Mouse (Mus musculus) midbrain, embryonic 16.5 days (tissue): ENCODE results near the gene Tmem184b. TPM values are rescaled to one million over a fixed set of nuclear protein-coding genes. Genes with fewer than 3 reads are reported as not detected.

Experiments used
- ATAC-seq: fragments of 200-750 bp; cut with Nextera tagmentation; 2 replicates; pipeline ENCODE4 v1.8.0; 2017; ENCODE audit warnings: moderate TSS enrichment
- H3K27ac ChIP-seq: fragments of 300-500 bp; sonication (generic); 2 replicates; pipeline ENCODE4 v1.5.1; 2014; ENCODE audit warnings: mild to moderate bottlenecking, low read length, mixed read lengths
- H3K27me3 ChIP-seq: fragments of 300-500 bp; sonication (generic); 2 replicates; pipeline ENCODE4 v1.6.1; 2014; ENCODE audit warnings: low read depth, low read length, mixed read lengths; ENCODE audit not compliant: control insufficient read depth, insufficient read depth
- H3K36me3 ChIP-seq: fragments of 300-500 bp; sonication (generic); 2 replicates; pipeline ENCODE4 v1.6.1; 2014; ENCODE audit warnings: mild to moderate bottlenecking, low read length, moderate library complexity, mixed read lengths; ENCODE audit not compliant: control insufficient read depth, insufficient read depth
- H3K4me1 ChIP-seq: fragments of 300-500 bp; sonication (generic); 2 replicates; pipeline ENCODE4 v1.6.1; 2014; ENCODE audit warnings: mild to moderate bottlenecking, low read length, mixed read lengths; ENCODE audit not compliant: control insufficient read depth, insufficient read depth
- H3K4me2 ChIP-seq: fragments of 300-500 bp; sonication (generic); 2 replicates; pipeline ENCODE4 v1.6.1; 2014; ENCODE audit warnings: mild to moderate bottlenecking, low read length, mixed read lengths
- H3K4me3 ChIP-seq: fragments of 300-500 bp; sonication (generic); 2 replicates; pipeline ENCODE4 v1.5.1; 2014; ENCODE audit warnings: low read depth, mild to moderate bottlenecking, low read length, moderate library complexity, mixed read lengths
- H3K9ac ChIP-seq: fragments of 300-500 bp; sonication (generic); 2 replicates; pipeline ENCODE4 v1.6.1; 2014; ENCODE audit warnings: low read depth, low read length, mixed read lengths
- H3K9me3 ChIP-seq: fragments of 300-500 bp; sonication (generic); replicated peaks from 2 replicates; pipeline ENCODE4 v1.6.1; 2014; ENCODE audit warnings: mild to moderate bottlenecking, low read length, mixed read lengths; ENCODE audit not compliant: control insufficient read depth, poor library complexity, severe bottlenecking
- WGBS: fragments of 180-500 bp; shearing (Covaris S2); extraction: QIAGEN DNeasy Blood & Tissue Kit; methylation state at CpG from one replicate; pipeline ENCODE4 v1.1.7; 2014; 5-methylcytosine and 5-hydroxymethylcytosine counted together
- polyA plus RNA-seq: library from polyadenylated mRNA; unstranded; fragments of >200 nt; fragmentation: Nextera tagmentation; extraction: Ambion mirVana; gene quantifications from 2 replicates; pipeline ENCODE4 v1.2.1, GENCODE M21; 2015

Gene Tmem184b
- polyA plus RNA-seq, 1 experiment from 2014 or later, result 42.5 TPM

GRCm38 (mm10) chr15:79424602-79425001 lies 21.2 kb upstream of the Tmem184b start:
- Histone ChIP-seq H3K4me2 (no peak overlapping the region), H3K36me3 (peaks cover 63% of the 10 kb centered on the region), H3K9ac (no peak overlapping the region), H3K27me3 (no peaks in the 10 kb centered on the region), H3K9me3 (no peaks in the 10 kb centered on the region), H3K27ac (no peak overlapping the region), H3K4me1 (no peaks in the 10 kb centered on the region), H3K4me3 (no peak overlapping the region)
- no peak for ATAC-seq
- 92% methylated on average over 17 of the region's 17 CpGs for WGBS

DNA sequence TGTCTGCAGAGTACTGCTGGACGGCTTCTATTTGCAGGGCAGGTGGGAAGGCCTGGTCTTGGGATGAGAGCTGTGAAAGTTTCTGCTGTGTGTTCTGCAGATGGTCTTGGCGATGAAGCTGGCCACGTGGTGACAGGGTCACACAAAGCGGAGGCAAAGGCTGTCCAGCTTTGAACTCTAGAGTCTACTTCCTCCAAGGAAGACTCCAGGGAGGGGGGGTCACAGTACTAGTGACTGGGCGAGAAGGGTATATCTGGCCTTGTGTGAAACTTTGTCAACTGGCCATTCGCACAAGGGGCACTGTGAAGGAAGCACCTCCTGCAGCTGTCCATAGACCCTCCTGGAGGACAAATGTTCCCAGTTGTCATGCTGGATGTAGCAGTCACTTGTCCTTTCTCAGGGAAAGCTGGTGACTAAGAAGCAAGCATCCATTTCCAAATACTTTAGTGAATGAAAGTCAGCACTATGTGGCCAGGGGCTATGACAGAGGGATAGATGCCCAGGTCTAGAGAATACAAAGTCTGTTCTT lies 19.4 kb upstream of the Tmem184b start:
- Histone ChIP-seq H3K36me3 (peaks cover 59% of the 10 kb centered on the region), H3K9ac (no peak overlapping the region), H3K27ac (no peak overlapping the region), H3K4me1 (no peaks in the 10 kb centered on the region), H3K4me2 (no peak overlapping the region), H3K27me3 (no peaks in the 10 kb centered on the region), H3K9me3 (no peaks in the 10 kb centered on the region), H3K4me3 (no peak overlapping the region)
- ATAC-seq, result no peak
- 94% methylated on average over 6 of the region's 6 CpGs for WGBS

DNA sequence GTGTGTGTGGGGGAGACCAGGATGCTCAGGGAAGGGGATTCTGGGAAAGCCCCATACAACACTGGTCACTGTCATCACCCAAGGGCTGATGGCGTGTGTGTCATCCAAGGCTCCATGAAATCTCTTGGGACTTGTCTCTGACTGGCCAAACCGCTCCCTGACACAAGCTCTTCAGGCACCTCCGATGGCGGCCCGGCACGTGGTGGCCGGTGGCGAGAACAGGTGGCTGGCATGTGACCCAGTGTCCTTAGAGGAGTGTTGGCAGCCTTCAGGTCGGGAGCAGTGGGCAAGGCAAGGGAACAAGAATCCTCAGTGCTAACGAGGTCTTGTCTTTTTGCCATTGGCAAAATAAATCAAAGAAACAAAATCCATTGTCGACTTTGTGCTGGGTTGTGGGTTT lies 15.3 kb upstream of the Tmem184b start:
- 92% methylated on average over 11 of the region's 11 CpGs for whole genome bisulfite sequencing

GRCm38 (mm10) chr15:79418265-79418664 lies 14.9 kb upstream of the Tmem184b start:
- Histone ChIP-seq H3K36me3 (peaks cover 46% of the 10 kb centered on the region), H3K4me2 (no peak overlapping the region), H3K9me3 (no peaks in the 10 kb centered on the region), H3K4me3 (no peak overlapping the region), H3K27me3 (no peaks in the 10 kb centered on the region), H3K4me1 (no peaks in the 10 kb centered on the region), H3K27ac (no peak overlapping the region), H3K9ac (no peak overlapping the region)
- ATAC-seq, result no peak
- WGBS, result 95% methylated on average over 3 of the region's 3 CpGs

More for the DNA sequence above, 15.3 kb upstream of the Tmem184b start:
- Histone ChIP-seq H3K9me3 (no peaks in the 10 kb centered on the region), H3K36me3 (peaks cover 46% of the 10 kb centered on the region), H3K9ac (no peak overlapping the region), H3K4me3 (no peak overlapping the region), H3K27ac (no peak overlapping the region), H3K27me3 (no peaks in the 10 kb centered on the region), H3K4me1 (no peaks in the 10 kb centered on the region), H3K4me2 (no peak overlapping the region)
- ATAC-seq, result no peak

DNA sequence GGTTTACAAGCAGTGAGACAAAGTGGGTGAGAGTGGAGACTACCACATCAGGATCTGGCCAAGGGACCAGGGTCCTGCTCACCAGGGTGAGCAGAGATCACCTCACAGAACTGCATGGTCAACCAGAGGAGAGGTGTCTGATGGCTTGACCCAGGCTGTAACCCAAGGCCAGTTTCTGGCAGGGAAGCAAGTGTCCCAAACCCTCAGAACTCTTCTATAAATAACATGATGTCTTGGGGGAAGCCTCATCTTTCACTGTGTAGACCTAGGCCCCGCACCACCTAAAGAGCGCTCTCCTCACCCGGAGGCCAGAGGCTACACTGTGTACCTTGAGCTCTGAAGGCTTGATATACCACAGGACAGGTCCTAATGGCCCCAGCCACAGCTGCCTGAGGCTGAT lies 14.0 kb upstream of the Tmem184b start:
- no peak overlapping the region for H3K9ac ChIP-seq
- H3K4me3 ChIP-seq, result no peak overlapping the region
- peaks cover 40% of the 10 kb centered on the region for H3K36me3 ChIP-seq
- no peak for ATAC-seq
- 100% methylated on average over 3 of the region's 3 CpGs for WGBS
- no peaks in the 10 kb centered on the region for H3K4me1 ChIP-seq
- no peaks in the 10 kb centered on the region for H3K27me3 ChIP-seq
- no peaks in the 10 kb centered on the region for H3K9me3 ChIP-seq
- no peak overlapping the region for H3K27ac ChIP-seq
- no peak overlapping the region for H3K4me2 ChIP-seq

DNA sequence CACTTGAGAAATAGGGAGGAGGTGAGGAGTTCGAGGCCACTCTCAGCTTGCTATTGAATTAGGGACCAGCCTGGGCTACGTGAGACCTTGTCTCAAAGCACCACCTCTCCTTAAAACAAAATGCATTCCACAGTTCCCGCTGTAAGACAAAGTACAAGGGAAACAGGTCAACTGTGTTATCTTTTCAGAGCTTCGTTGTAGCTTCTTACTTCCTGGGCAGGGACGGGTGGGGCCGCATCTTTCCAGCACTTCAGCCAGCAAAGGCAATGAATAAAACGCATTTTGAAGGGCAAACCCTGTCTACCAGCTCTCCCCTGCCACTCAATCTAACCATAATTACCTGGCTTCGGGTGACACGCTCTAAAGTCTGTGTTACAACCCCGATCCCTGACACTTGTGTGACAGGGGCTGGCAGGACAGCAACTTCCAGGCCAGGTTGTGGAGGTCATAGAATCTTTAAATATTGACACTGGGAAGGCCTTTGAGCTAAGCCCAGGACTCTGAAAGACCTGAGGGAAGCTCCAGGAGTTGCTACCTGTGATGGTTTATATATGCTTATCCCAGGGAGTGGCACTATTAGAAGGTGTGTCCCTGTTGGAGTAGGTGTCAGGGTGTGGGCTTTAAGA lies 13.2 kb upstream of the Tmem184b start:
- Histone ChIP-seq H3K9ac (no peak overlapping the region), H3K36me3 (peaks cover 32% of the 10 kb centered on the region), H3K27me3 (no peaks in the 10 kb centered on the region), H3K4me1 (no peaks in the 10 kb centered on the region), H3K27ac (no peak overlapping the region), H3K4me2 (no peak overlapping the region), H3K4me3 (no peak overlapping the region), H3K9me3 (no peaks in the 10 kb centered on the region)
- WGBS, result 95% methylated on average over 10 of the region's 10 CpGs
- ATAC-seq, result no peak

DNA sequence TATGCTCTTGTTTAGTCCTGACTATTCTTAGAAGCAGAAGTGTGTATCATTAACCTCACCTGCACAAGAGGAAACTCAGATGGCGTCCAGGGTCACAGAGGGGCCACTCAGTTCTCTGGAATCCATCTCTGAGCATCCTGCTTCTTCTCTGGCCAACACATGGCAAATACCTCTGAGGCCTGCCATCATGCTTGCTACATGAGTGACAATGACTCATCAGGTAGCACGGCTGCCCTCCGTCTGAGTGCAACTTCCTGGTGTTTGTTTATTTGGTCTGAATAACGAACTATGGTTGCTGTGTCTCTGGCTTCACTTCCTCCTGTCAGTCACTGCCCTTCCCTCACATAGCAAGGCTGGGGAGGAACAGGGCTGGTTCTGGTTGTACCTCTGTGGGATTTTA lies 11.1 kb upstream of the Tmem184b start:
- Histone ChIP-seq H3K4me1 (no peaks in the 10 kb centered on the region), H3K9ac (no peak overlapping the region), H3K4me2 (no peak overlapping the region), H3K4me3 (no peak overlapping the region), H3K27me3 (no peaks in the 10 kb centered on the region), H3K36me3 (peaks cover 16% of the 10 kb centered on the region), H3K27ac (no peak overlapping the region), H3K9me3 (no peaks in the 10 kb centered on the region)
- no peak for ATAC-seq
- WGBS, result 81% methylated on average over 4 of the region's 4 CpGs

GRCm38 (mm10) chr15:79413802-79414201 lies 10.4 kb upstream of the Tmem184b start:
- no peak overlapping the region for H3K9ac ChIP-seq
- H3K4me2 ChIP-seq, result no peak overlapping the region
- no peak overlapping the region for H3K27ac ChIP-seq
- H3K36me3 ChIP-seq, result peaks cover 15% of the 10 kb centered on the region
- no peak overlapping the region for H3K4me3 ChIP-seq
- no peaks in the 10 kb centered on the region for H3K27me3 ChIP-seq
- no peaks in the 10 kb centered on the region for H3K9me3 ChIP-seq
- no peaks in the 10 kb centered on the region for H3K4me1 ChIP-seq
- ATAC-seq, result no peak
- WGBS, result 85% methylated on average over 8 of the region's 8 CpGs

DNA sequence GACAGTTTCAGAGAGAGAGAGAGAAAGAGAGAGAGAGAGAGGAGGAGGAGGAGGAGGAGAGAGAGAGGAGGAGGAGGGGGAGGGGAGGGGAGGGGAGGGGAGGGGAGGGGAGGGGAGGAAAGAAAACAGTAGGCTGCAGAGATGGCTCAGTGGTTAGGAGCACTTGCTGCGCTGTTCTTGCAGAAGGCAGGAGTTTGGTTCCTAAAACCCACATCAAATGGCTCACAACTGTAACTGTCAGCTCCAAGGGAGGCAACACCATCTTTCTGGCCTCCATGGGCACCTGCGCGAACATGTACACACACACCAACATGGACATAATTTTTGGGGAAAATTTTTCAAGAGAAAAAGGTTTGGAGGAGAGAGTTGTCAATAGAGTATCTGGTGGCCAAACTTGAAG lies 9.8 kb upstream of the Tmem184b start:
- no peak overlapping the region for H3K9ac ChIP-seq

More for the DNA sequence above, 9.8 kb upstream of the Tmem184b start:
- Histone ChIP-seq H3K4me1 (no peaks in the 10 kb centered on the region), H3K27me3 (no peaks in the 10 kb centered on the region), H3K27ac (no peak overlapping the region), H3K4me2 (no peak overlapping the region), H3K9me3 (no peaks in the 10 kb centered on the region), H3K4me3 (no peak overlapping the region), H3K36me3 (peaks cover 11% of the 10 kb centered on the region)
- WGBS, result 96% methylated on average over 3 of the region's 3 CpGs
- no peak for ATAC-seq
